Mouse (Mus musculus): ENCODE measurements around the gene Tnfaip1. TPM values are rescaled to one million over a fixed set of nuclear protein-coding genes. Genes with fewer than 3 reads are reported as not detected.
A peak's percentile ranks its signal among the peaks of the same experiment; 100 is the strongest.
"Not testable (repeated sequence)": the region's sequence is repeated elsewhere in the genome, so short reads cannot be mapped to it uniquely, and the experiment has no call there.

Gene Tnfaip1
- total RNA-seq (2021) = 10 to 100 TPM; 36.8 to 37.6 TPM
- long read RNA-seq, experiment 1, transcript Tnfaip1-201 (7 exons, 3,720 nt) = minor isoform, 25 of 85 reads
- long read RNA-seq, experiment 1, transcript Tnfaip1-202 (7 exons, 3,768 nt) = major isoform, 53 of 85 reads
- long read RNA-seq, experiment 1, partial matches to known transcripts = 3 of 85 reads
- long read RNA-seq, experiment 1, other reads (novel, unspliced or antisense) = 4 of 85 reads
- long read RNA-seq, experiment 2, transcript Tnfaip1-201 (7 exons, 3,720 nt) = minor isoform, 12 of 79 reads
- long read RNA-seq, experiment 2, transcript Tnfaip1-202 (7 exons, 3,768 nt) = major isoform, 46 of 79 reads
- long read RNA-seq, experiment 2, partial matches to known transcripts = 8 of 79 reads
- long read RNA-seq, experiment 2, other reads (novel, unspliced or antisense) = 13 of 79 reads

- H3K4me3 ChIP-seq = peak within 1 kb of the TSS; percentile 96
- no peak; the same call in 1 of the 2 replicates for TF ChIP-seq CTCF (IDR thresholded peaks at IDR 0.05)
- intact Hi-C loops (cut with DNase I) = loop anchor here (2.0 kb wide), 1 partner anchor 23 kb away; the partner anchor contains the start of genes Poldip2 and Tmem199
- peak within 1 kb of the TSS; percentile 93 for H3K27ac ChIP-seq
- peak; percentile 95 to 97 for DNase-seq (ENCODE audit: extremely low spot score in 1 of 2, low spot score in 2 of 2)
Measured at GRCm38 (mm10) chr11:78536080-78536689, at the start of gene Tnfaip1, which contains the start of gene Ift20. Gene Tnfaip1 (minus strand): TSS chr11:78536332. Gene Ift20 (plus strand): TSS chr11:78536361.

DNA sequence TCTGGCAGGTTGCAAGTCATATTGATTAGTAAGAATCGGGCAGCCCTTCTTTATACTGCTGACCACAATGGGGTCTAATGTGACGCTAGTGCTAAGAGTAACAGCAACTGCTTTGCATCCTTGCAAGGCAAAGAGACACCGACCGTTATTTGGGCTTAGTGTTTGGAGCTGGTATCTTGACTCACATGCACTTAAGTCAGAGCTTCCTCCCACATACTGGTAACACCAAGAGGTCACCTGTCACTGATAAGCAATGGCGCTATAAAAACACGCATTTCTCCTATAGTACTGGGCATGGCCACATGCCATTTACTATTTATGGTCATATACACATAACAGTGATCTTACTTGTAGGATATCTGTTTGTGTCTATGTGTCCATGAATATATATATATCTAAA is 46.7 kb upstream of the Tnfaip1 start:
- intact Hi-C loops (cut with DNase I) = no loop called here
- H3K27ac ChIP-seq = no peak overlapping the region
- H3K4me3 ChIP-seq = no peak overlapping the region
- no peak for TF ChIP-seq CTCF (IDR thresholded peaks at IDR 0.05)
- DNase-seq (ENCODE audit: extremely low spot score in 1 of 2, low spot score in 2 of 2) = no peak

DNA sequence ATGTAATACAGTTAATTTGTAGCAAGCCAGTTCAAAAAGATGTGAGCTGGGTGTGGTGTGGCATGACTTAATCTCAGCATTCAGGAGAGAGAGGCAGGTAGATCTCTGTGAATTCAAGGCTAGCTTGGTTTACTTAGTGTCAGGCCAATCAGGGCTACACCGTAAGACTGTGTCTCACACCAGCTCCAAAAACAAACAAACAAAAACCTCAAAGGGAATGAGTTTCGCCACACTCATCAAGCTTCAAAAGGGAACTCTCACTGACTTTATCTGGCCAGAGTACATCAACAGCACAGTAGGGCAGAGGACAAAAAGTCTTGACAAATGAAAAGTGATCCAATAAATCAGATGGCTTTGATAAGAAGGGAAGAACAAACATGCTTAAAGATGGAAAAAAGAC is 38.8 kb upstream of the Tnfaip1 start:
- DNase-seq (ENCODE audit: extremely low spot score in 1 of 2, low spot score in 2 of 2) = no peak
- intact Hi-C loops (cut with DNase I) = no loop called here
- Histone ChIP-seq H3K27ac (no peak overlapping the region), H3K4me3 (no peak overlapping the region)
- TF ChIP-seq CTCF (IDR thresholded peaks at IDR 0.05) = no peak

DNA sequence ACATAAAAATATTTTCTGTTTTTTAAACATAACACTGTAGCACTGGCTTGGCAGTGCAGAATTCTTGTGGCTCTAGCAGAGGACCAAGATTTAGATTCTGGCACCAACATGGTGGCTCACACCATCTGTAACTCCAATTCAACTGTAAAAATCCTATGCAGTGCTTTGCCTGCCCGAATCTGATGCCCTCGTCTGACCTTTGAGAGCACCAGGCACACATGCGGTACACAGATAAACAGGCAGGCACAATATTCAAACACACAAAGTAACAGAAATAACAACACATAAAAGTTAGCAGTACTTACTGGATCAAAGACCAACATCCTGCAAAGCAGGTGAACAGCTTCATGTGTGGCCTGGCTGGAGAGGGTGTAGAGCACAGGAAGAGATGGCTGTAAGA is 38.4 kb upstream of the Tnfaip1 start:
- H3K4me3 ChIP-seq = no peak overlapping the region
- H3K27ac ChIP-seq = no peak overlapping the region
- no peak for DNase-seq (ENCODE audit: extremely low spot score in 1 of 2, low spot score in 2 of 2)
- TF ChIP-seq CTCF (IDR thresholded peaks at IDR 0.05) = no peak
- intact Hi-C loops (cut with DNase I) = no loop called here

DNA sequence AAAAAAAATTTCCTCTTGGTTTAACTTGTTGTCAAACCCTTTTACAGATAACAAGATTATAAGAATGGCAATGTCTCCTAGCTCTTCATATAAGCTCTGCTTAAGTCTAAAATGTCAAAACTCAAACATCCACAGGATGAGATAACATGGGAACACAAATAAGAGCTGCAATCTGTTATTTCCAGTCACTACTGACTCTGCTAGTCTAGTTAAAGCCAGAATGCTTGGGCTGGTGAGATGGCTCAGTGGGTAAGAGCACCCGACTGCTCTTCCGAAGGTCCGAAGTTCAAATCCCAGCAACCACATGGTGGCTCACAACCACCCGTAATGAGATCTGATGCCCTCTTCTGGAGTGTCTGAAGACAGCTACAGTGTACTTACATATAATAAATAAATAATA is 37.9 kb upstream of the Tnfaip1 start:
- intact Hi-C loops (cut with DNase I); H3K27ac ChIP-seq; DNase-seq (ENCODE audit: extremely low spot score in 1 of 2, low spot score in 2 of 2): not testable (repeated sequence)

DNA sequence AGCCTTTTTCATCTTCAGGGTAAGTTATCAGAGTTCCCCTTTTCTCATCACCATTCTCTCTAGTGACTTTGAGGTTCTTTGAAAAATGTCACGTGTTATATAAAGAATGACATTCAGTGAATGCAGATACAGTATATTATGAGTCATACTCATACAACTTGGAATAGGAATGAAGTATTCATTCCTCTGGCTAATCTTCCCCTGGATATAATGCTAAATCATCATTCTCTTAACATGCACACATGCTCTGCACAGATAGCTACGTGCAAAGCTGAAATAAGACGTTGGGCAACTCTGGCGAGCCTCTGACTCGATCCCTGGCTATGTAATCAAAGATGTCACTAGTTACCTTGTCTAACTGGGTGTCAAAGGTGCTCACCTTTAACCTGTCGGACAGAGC is 35.7 kb upstream of the Tnfaip1 start:
- intact Hi-C loops (cut with DNase I) = no loop called here
- no peak for TF ChIP-seq CTCF (IDR thresholded peaks at IDR 0.05)
- H3K4me3 ChIP-seq = no peak overlapping the region
- DNase-seq (ENCODE audit: extremely low spot score in 1 of 2, low spot score in 2 of 2) = no peak
- H3K27ac ChIP-seq = peak overlapping the region; percentile 56

More for the DNA sequence above, 37.9 kb upstream of the Tnfaip1 start:
- not testable (repeated sequence) for H3K4me3 ChIP-seq

DNA sequence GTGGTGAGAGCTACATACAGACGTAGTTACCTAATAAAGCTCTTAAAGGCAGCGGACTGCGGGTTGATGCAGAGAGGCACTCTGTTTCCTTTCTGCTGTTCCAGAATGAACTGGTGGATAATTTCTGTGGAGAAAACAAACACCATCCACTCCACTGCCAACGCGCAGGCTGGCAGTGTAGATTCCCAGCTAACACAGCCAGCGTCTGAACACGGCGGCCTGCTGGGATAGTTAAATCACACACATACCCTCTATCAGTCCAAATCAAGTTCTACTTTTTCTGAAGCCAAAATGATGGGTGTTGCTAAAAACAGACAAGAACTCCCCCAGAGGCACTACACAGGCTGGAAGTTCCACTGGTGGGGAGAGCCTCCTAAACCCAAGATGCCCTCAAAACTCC is 35.3 kb upstream of the Tnfaip1 start:
- DNase-seq (ENCODE audit: extremely low spot score in 1 of 2, low spot score in 2 of 2) = no peak

DNA sequence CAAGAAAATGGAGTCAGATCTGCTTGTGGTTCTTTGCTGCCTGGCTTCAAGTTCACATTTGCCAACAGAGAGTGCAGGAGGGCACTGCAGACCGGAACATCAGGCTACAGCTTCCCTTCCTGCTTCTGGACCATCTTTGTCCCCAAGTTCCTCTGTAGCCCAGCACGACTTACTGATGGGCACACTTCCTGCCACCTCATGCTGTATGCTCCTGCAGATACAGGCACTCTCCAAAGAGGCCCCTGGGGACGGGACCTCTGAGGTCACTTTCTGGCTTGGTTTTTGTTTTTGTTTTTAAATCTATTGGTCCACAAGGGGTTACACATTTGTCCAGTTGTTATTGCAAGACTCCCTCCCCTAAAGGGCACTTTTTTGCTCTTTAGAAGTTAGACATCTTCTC is 33.7 kb upstream of the Tnfaip1 start:
- intact Hi-C loops (cut with DNase I) = no loop called here
- TF ChIP-seq CTCF (IDR thresholded peaks at IDR 0.05) = no peak
- no peak for DNase-seq (ENCODE audit: extremely low spot score in 1 of 2, low spot score in 2 of 2)
- H3K27ac ChIP-seq = no peak overlapping the region
- H3K4me3 ChIP-seq = no peak overlapping the region

More for the DNA sequence above, 35.3 kb upstream of the Tnfaip1 start:
- Histone ChIP-seq H3K27ac (peak overlapping the region; percentile 56), H3K4me3 (no peak overlapping the region)
- TF ChIP-seq CTCF (IDR thresholded peaks at IDR 0.05) = no peak
- intact Hi-C loops (cut with DNase I) = no loop called here

GRCm38 (mm10) chr11:78568827-78569226 is 32.7 kb upstream of the Tnfaip1 start:
- DNase-seq (ENCODE audit: extremely low spot score in 1 of 2, low spot score in 2 of 2) = no peak
- H3K27ac ChIP-seq = no peak overlapping the region
- no peak overlapping the region for H3K4me3 ChIP-seq
- TF ChIP-seq CTCF (IDR thresholded peaks at IDR 0.05) = no peak
- intact Hi-C loops (cut with DNase I) = no loop called here

DNA sequence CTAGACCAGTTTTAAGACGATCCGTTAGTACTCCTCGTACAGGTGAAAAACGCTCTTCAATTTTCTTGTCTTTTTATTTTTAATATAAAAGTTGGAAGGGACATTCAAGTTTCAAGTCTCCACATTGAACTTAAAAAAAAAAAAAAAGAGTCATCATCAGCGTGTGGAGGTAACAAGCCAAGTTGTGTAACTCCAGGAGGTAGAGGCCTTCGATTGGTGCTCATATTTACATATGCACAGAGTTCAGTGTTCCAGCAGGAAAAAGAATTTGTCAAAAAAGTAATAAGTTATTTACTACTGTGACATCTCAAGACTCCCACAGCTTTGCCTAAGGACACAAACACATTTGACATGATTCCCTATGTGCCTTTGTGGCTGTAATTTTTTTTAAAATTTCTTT is 31.5 kb upstream of the Tnfaip1 start:
- H3K4me3 ChIP-seq = no peak overlapping the region
- intact Hi-C loops (cut with DNase I) = no loop called here

DNA sequence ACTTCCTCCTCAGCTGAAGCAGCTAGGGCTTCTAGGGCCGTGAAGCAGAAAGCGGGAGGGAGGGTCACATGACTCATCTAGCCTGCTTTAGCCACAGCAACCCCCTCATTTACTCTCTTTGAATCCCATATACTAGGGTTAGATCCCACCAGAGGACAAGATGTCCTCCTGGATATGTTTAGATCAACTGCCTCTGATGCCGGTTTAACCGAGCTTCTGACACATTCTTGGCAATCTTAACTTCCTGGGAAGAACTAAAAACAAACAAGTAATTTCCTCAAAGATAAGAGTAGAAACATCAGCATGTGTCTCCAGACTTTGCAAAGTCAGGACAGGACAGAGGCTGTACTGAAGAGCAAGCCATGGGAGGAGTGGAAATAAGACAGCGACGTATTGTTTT is 30.6 kb upstream of the Tnfaip1 start:
- H3K27ac ChIP-seq = no peak overlapping the region
- H3K4me3 ChIP-seq = no peak overlapping the region
- no peak for DNase-seq (ENCODE audit: extremely low spot score in 1 of 2, low spot score in 2 of 2)
- no peak for TF ChIP-seq CTCF (IDR thresholded peaks at IDR 0.05)
- intact Hi-C loops (cut with DNase I) = no loop called here

More for the DNA sequence above, 31.5 kb upstream of the Tnfaip1 start:
- no peak for TF ChIP-seq CTCF (IDR thresholded peaks at IDR 0.05)
- no peak overlapping the region for H3K27ac ChIP-seq
- no peak for DNase-seq (ENCODE audit: extremely low spot score in 1 of 2, low spot score in 2 of 2)

DNA sequence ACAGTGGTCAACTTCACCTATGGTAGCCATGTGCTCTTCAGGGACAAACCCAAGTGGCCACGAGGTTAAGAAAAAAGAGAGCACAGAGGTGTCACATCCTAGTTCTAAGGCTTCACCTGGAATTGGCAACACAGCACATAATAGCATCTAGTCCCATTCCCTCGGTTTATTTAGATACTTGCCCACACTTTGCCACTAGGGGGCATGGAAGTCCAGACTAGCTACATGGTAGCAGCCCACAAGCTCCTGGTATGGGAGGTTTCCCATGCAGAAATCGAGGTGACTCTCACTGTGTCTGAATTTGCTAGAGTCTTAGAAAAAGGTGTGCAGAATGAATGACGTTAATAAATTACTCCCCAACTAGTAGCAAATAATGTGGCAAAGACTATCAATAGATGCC is 24.3 kb upstream of the Tnfaip1 start:
- intact Hi-C loops (cut with DNase I) = loop anchor here (2.0 to 5.0 kb wide), 2 partner anchors 137 to 268 kb away; partner anchors contain the start of gene Nlk
- peak; percentile 79 for TF ChIP-seq CTCF (IDR thresholded peaks at IDR 0.05)
- Histone ChIP-seq H3K4me3 (no peak overlapping the region), H3K27ac (0 out of 2 replicates have a peak overlapping the region, but pooled peaks have one; percentile 8)
- peak; percentile 70 to 74 for DNase-seq (ENCODE audit: extremely low spot score in 1 of 2, low spot score in 2 of 2)
